Mouse (Mus musculus) thymus, adult 18-20 months (tissue): ENCODE results near the gene Rspry1.

Experiments
- DNase-seq, 2 experiments: peaks; one replicate each; pipeline ENCODE4 v3.0.0; 2022; ENCODE audit warnings: mixed read lengths in 2 of 2

Rspry1 gene

GRCm38 (mm10) chr8:94694701-94695100, 93.0 kb downstream of the Rspry1 start:
- no peak for DNase-seq

- DNase-seq: no peak
Observed at GRCm38 (mm10) chr8:94695341-94695993, 93.7 kb downstream of the Rspry1 start.

DNA sequence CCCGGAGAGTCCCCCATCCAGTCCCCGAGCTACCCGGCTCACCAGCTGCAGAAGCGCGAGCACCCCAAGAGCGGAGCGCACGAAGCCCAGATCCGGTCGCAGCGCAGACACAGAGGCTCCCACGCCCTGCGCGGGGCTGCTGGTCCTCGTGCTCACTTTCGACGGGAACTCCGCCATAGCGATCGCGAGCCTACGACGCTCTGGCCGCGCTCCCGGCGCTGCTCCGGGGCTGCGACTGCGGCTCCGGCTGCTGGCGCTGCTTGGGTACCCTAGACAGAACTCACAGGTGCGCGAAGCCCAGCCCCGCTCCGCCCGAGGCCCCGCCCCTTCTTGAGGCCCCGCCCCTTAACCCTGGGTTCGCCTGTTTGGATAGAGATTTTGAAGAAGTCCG, 94.3 kb downstream of the Rspry1 start, which contains the start of gene Pllp:
Pllp (minus strand) TSS at position 285 of the 391 bp plus-strand sequence.
- no peak for DNase-seq

GRCm38 (mm10) chr8:94696566-94696965, 94.8 kb downstream of the Rspry1 start:
- no peak for DNase-seq

- no peak for DNase-seq
Observed at GRCm38 (mm10) chr8:94697956-94698355, 96.2 kb downstream of the Rspry1 start.

DNA sequence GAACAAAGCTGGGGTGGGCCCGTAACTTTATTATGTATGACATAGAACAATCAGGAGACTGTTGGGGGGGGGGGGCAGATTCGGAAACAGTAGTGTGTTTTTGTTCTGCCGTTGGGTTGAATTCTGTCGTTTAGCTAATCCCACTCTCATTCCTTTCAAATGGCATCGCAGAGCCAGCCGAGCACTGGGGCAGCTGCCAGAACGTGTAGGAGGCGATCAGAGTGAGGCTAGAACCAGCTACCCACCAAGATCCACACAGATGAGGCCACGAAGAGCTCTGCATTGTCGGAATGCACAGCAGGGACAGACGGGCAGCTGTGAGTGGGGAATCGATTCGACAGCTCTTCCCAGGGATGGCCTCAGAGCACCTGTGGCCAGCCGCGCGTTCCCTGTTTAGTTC, 97.6 kb downstream of the Rspry1 start:
- no peak for DNase-seq

DNA sequence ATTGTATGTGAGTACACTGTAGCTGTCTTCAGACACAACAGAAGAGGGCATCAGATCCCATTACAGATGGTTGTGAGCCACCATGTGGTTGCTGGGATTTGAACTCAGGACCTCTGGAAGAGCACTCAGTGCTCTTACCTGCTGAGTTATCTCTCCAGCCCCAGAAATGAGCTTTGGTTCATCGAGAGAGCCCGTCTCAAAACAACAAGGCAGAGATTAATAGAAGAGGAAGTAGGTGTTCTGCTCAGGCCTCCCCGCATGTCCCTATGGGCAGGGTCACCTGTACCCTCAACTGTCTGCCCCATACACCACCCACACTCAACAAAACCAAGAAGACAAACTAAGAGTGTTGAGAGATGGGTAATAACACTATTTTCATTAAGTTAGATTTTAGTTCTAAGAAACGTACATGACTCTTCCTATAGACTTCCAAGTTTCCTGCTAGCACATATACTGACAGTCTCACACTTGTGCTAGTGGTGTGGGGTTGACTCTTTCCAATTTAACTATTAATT, 98.7 kb downstream of the Rspry1 start:
- DNase-seq: no peak

- no peak for DNase-seq
Observed at GRCm38 (mm10) chr8:94702156-94702555, 100.4 kb downstream of the Rspry1 start.

GRCm38 (mm10) chr8:94702844-94703813, 101.4 kb downstream of the Rspry1 start:
- peak; percentile 61 to 74 for DNase-seq

DNA sequence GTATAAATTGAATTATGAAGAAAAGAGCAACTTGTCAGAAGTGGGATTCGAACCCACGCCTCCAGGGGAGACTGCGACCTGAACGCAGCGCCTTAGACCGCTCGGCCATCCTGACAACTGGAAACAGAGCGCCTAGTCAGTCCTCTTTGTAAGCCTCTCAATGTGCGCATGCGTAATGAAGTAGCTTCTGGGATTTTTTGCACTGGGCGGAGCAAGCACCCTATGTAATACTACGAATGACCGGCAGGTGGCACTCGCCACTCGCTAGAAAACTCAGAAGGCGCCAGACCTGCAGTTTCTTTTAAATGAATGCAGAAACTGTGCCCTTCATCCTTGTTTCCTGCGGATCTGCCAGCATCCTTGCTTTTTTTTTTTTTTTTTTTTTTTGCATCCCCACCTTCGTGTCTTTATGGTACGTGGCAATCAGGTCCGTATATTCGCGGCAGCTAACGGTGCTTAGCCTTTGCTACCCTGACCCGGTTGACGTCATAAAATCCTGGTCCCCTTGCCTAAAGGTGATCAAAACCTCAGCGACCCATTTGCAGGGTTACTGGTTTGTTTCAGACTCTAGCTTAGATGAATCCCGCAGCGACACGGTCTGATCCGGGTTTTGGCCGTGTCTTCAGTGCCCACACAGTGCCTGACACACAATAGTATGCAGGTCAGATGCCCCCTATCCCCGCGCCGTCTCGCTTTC, 102.4 kb downstream of the Rspry1 start:
- DNase-seq: peak; percentile 83 to 91

GRCm38 (mm10) chr8:94704669-94704984, 102.9 kb downstream of the Rspry1 start:
- no peak for DNase-seq

- no peak for DNase-seq
Observed at GRCm38 (mm10) chr8:94705581-94706245, 104.0 kb downstream of the Rspry1 start.

GRCm38 (mm10) chr8:94706732-94707395, 105.1 kb downstream of the Rspry1 start:
- DNase-seq: no peak
